Mouse (Mus musculus): ENCODE data around the gene 4931428F04Rik.
"Not testable (repeated sequence)": the region's sequence is repeated elsewhere in the genome, so short reads cannot be mapped to it uniquely, and the experiment has no call there.

The 4931428F04Rik gene

DNA sequence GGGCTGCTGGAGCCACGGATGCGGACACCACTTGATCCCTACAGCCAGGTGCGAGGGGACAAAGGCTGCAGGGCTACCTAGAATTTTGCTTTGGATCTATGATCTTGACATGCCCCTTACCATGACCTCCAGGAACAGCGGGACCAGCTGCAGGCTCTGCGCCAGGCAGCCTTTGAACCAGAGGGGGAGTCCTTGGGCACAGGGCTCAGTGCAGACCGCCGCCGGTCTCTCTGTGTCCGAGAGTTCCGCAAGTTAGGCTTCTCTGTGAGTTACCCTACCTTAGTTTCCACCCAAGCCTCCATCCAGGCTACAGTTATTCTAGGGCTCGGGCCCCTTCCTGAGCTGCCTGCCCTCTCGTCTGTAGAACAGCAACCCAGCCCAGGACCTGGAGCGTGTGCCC, 18.0 kb upstream of the 4931428F04Rik start:
- no peak for DNase-seq (ENCODE audit: low spot score)

DNA sequence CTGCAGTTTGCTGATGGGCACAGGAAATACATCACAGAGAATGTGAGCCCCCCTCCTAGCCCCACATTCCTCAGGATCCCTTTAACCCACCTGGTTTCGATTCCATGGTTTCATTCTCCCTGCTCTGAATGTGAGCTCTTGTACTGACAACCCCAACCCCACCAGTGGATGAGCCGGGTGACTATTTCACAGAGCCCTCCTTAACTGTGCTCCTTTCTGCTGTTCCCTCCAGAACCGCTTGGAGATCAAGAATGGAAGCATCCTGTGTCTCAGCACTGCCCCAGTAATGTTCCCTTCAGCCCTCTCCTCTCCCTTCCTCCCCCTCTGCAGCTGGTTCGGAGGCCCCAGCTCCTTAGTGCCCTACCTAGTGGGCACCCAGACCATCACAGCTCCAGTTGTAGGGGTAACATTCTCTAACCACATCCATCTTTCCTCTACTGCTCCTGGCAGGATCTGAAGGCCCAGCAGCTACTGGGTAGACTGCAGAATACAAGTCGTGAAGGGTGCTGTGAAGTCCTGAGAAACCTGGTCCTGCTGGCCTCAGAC, 16.6 kb upstream of the 4931428F04Rik start:
- DNase-seq (ENCODE audit: low spot score), result no peak

DNA sequence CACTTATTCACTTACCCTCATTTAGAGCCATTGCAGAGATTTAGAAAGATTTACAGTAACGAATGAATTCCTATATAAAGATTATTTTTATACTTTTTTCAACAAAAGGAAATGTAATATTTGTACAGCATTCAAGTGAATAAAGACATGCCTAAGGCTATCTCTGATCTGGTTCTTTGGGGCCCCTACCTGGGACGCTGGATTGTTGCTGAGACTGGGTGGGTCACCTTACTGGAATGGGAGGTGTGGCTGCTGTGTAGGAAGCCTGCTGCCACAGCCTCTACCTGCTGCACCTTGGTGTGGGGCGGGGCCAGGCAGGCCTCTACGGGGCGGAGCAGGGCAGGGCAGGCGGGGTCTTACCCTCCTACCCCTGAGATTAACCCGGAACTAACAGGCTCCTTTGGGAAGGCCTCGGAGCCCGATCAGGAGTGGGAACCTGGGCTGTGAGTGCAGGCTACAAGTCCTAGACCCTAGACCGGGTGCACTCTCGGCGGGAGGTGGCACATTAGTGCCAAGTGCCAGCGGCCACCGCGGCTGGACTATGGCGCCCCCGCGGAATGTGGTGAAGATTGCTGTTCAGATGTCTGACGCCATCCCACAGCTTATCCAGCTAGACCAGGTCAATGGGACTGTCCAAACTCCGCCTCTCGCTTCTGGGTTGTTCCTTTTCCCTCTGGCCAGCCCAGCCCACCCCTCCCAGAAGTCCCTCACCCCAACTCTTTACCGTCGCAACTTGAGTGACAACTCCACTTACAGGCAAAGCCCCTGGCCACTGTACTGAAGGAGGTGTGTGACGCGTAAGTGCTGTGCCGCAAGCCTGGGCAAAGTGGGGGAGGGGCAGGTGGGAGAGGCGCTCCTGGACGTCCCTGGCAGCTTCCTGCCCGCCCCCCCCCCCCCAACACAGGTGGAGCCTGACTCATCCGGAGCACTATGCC, 15.8 kb upstream of the 4931428F04Rik start, which contains the start of gene Elmo3:
TSS of gene Elmo3 (plus strand) at position 391 of the 935 bp plus-strand sequence.
- no peak for DNase-seq (ENCODE audit: low spot score)

DNA sequence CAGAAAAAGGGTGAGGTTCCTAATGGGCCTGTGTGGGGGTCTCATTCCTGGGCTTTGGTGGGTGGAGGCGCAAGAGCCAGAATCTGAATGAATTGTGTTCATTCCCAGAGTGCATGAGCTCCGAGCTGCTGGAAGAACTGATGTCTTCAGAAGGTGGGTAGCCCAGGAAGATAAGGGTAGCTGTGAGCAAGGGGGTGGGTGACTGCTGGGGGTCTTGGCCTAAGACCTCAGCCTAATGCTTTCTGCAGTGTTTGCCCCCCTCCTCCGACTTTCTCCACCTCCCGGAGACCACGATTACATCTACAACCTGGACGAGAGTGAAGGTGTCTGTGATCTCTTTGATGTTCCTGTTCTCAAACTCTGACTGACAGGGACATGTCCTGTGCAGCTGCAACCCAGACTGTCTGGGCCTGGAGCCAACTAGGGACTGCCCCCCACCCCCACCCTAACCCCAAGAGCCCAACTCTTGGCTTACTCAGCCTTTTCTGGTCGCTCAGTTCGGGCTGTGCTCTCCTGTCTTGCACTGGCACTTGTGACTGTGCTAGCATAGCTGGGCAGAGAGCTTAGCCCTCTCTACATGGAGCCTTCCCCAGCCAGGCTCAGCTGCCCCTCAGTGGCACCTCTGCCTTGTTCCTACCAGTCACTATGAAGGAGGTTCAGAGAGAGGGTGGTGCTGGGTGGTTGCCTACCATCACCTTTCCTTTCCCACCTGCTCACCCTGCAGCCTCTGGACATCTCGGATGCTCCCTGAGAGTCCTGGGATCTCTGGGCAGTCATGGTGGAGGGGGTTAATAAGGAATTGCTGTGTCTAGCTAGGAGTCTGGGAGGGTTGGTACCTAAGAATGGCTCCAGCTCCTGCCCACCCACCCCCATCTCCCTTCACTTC, 14.9 kb upstream of the 4931428F04Rik start:
- no peak for DNase-seq (ENCODE audit: low spot score)

- no peak for DNase-seq (ENCODE audit: low spot score)
Observed at GRCm38 (mm10) chr8:105303874-105304273, 14.2 kb upstream of the 4931428F04Rik start.

- DNase-seq (ENCODE audit: low spot score), result no peak
Observed at GRCm38 (mm10) chr8:105303396-105303795, 13.7 kb upstream of the 4931428F04Rik start.

DNA sequence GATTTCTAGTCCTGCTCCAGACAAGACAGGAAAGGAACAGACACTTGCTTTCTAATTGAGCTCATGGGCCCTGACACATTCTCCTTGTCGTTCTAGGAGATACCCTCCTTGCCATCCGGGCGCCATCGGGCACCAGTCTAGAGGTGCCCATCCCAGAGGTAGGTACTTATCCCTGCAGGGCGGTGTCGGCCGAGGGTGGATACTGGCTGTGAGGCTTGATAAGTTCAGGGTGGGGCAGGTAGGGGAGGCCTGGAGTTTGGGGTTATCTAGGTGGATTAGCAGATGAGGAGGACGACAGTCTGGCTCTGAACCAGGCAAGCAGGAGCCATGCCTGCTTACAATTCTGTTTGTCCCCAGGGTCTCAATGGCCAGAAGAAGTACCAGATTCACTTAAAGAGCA, 10.3 kb upstream of the 4931428F04Rik start:
- DNase-seq (ENCODE audit: low spot score), result no peak

DNA sequence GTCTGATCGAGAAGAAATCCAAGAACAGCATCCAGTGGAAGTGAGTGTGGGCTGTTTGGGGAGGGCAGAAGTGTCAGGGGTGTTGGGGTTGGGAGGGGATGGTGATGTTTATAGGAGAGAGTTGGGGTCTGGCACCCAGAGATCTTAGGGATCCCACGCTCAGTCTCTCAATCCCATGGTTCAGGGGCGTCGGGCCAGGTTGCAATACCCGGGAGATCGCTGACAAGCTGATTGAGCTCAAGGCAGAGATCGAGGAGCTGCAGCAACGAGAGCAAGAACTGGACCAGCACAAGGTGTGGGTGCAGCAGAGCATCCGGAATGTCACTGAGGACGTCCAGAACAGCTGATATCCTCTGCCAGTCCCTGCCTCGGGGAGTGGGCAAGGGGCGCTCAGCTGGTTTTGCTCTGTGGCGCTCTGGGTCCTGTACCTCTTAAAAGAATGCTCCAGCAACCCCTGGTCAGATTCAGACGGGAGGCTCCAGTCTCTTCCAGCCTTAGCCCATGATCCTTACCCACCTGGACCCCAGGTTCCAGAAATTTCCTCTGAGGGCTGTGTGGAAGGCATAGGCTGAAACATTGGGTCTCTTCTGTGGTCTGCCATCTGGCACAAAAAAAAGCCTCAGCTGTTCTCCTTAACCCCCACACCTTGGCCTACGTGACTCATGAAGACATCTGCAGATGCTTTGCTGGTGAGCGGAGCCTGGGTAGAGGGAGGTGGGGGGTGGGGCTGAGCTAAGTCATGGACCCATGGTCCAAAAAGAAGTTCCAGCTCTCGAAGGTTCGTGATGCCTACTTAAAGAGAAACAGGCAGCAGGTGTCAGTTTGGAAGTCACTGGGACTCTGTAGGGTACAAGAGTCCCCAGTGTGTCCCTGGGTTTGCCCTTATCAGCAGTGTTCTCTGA, 8.9 kb upstream of the 4931428F04Rik start:
- no peak for DNase-seq (ENCODE audit: low spot score)

DNA sequence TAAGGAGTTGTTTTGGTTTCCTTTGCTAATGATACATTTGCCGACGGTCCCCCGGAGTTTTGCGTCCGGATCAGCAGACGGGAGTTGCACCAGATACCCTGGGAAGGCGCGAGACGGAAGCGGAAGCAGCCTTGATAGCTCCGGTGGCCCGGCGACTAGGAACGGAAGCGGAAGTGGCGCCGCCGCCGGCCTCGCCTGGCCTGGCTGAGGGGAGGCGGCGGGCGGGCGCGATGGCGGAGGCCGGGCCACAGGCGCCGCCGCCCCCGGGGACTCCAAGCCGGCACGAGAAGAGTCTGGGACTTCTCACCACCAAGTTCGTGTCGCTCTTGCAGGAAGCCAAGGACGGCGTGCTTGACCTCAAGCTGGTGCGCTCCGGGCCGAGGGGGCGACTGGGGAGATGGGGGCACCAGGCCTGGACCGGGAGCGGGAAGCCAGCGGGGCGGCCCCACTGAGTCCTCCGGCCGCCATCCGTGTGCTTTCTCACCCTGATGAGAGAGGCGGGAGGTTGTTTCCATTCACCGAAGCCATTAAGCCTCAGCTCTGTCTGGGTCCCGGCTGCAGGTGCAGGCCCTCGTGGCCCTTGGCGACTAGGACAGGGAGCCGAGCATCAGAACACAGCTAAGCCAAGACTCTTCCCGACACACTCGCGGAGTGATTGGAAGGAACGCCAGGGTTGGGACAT, 8.0 kb upstream of the 4931428F04Rik start, which contains the start of gene E2f4:
TSS of gene E2f4 (plus strand) at position 153 of the 682 bp plus-strand sequence.
- DNase-seq (ENCODE audit: low spot score), result peak; percentile 71

DNA sequence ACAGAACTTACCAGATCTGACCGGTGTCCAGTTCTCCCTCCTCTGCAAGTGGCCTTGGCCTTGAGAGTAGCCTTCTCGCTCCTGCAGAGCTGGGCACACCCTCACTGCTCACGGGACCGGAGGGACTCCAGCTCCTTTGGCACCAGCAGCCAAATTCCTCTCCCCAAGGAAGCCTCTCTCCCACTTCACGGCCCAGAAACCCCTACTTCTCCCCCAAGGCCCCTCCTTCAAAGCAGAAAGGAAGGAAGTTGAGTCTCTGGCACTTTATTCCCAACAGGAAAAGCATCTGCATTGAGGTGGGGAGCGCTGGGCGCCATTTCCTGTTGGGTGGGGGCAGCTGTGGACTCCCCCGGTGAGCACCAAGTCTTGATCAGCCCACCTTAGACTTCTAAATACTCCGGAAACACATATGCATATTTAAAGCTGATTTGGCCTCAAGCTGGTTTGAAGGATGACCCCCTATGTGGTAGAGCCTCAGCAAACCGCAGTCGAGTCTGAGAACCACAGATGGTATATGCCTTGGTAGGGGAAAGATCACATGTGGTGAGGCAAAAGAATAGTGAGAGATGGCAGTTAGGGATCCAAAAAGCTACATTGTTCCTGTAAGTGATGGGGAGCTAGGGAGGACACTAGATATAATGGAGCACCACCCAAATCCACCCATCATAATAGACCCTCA, 6.4 kb upstream of the 4931428F04Rik start, which contains the start of gene Exoc3l:
TSS of gene Exoc3l (minus strand) at position 207 of the 679 bp plus-strand sequence.
- DNase-seq (ENCODE audit: low spot score), result no peak

DNA sequence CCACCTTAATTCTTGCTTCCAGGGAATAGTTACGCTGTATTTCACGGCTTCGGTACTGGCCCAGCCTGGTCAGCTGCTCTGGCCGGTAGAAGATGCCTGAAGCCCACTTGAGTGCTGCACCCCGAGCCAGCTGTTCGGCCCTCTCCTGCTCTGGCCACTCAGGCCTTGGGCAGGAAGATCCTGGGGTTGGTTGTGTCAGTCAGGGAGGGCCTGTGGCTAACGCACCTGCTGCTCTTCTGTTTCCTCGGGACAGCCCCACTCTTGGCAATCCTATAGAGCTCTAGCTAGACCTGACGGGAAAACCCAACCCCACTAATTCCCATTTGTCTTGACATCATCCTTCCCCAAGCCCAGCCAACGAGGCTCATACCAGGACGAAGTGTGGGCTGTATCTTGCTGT, 5.6 kb upstream of the 4931428F04Rik start:
- no peak for DNase-seq (ENCODE audit: low spot score)

- DNase-seq (ENCODE audit: low spot score), result no peak
Observed at GRCm38 (mm10) chr8:105294776-105295175, 5.1 kb upstream of the 4931428F04Rik start.

DNA sequence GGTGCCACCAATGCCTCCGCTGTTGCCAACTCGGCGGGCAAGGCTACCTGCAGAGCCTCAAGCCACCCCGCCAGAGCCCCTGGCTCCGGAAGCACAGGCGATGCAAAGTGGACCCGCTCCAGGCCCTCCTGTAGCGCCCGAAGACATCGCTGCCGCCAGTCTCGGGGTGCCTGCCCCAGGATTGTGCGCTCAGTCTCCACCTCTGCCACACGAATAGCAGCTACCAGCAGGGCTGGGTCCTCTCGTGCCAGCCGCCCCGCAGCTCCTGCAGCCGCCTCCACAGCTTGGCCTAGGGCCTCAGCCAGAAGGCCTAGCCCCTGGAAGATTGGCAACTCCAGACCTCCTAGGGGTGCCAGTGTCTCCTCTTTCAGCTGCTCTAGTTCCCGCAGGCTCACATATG, 3.7 kb upstream of the 4931428F04Rik start:
- no peak for DNase-seq (ENCODE audit: low spot score)

- no peak for DNase-seq (ENCODE audit: low spot score)
Observed at GRCm38 (mm10) chr8:105292471-105292870, 2.8 kb upstream of the 4931428F04Rik start.

DNA sequence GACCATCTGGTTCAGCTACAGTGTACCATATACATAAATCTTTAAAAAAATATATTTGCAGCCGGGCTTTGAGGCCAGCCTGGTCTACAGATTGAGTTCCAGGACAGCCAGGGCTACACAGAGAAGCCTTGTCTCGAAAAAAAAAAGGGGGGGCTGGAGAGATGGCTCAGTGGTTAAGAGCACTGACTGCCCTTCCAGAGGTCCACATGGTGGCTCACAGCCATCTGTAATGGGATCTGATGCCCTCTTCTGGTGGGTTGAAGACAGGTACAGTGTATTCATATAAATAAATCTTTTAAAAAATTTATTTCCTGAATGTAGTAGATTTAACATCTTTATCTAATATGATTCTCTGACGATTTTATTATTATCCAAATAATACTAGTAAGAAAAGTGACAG, 2.1 kb upstream of the 4931428F04Rik start:
- not testable (repeated sequence) for DNase-seq (ENCODE audit: low spot score)

DNA sequence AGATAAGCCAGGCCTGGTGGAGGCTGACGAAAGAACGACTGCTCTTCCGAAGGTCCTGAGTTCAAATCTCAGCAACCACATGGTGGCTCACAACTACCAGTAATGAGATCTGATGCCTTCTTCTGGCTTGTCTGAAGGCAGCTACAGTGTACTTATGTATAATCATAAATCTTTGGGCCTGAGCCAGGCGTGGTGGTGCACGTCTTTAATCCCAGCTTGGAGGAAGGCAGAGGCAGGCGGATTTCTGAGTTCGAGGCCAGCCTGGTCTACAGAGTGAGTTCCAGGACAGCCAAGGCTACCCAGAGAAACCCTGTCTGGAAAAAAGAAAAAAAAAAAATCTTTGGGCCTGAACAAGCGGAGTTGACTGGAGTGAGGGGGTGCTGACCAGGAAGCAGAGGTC, 1.7 kb upstream of the 4931428F04Rik start:
- DNase-seq (ENCODE audit: low spot score), result not testable (repeated sequence)

GRCm38 (mm10) chr8:105290554-105291314, 1.1 kb upstream of the 4931428F04Rik start:
- peak; percentile 63 for DNase-seq (ENCODE audit: low spot score)

- DNase-seq (ENCODE audit: low spot score), result peak; percentile 90
Observed at GRCm38 (mm10) chr8:105288958-105289732, 519 bp downstream of the 4931428F04Rik start.
